Mouse (Mus musculus) CH12.LX (cell line): ENCODE results near the gene Cask. TPM values are rescaled to one million over a fixed set of nuclear protein-coding genes. Genes with fewer than 3 reads are reported as not detected.

Source experiments
- DNase-seq: peaks from one replicate; pipeline ENCODE4 v3.0.0-alpha.2; 2013; ENCODE audit errors: extremely low read depth
- H3K27ac ChIP-seq: 2 replicates; pipeline ENCODE4 v1.5.1; 2012; ENCODE audit warnings: low read depth, mild to moderate bottlenecking, control low read depth, moderate library complexity; ENCODE audit not compliant: insufficient read depth
- H3K27me3 ChIP-seq: replicated peaks from 2 replicates; pipeline ENCODE3; 2012; ENCODE audit warnings: inconsistent platforms
- H3K36me3 ChIP-seq, 2 experiments: replicated peaks in 1 of 2; 2 replicates each; pipeline versions ENCODE3 to v1.6.1; 2012; ENCODE audit warnings: inconsistent platforms in 1 of 2, low read length in 1 of 2, mild to moderate bottlenecking in 1 of 2, mixed read lengths in 1 of 2, moderate library complexity in 1 of 2; ENCODE audit not compliant: control insufficient read depth in 1 of 2, insufficient read depth in 1 of 2
- H3K4me1 ChIP-seq, 2 experiments: 2 replicates each; pipeline ENCODE4 v1.6.1; 2012; ENCODE audit warnings: inconsistent platforms in 1 of 2, moderate library complexity in 1 of 2; ENCODE audit not compliant: insufficient read depth in 2 of 2, control insufficient read depth in 1 of 2
- H3K4me2 ChIP-seq: 2 replicates; pipeline ENCODE4 v1.6.1; 2012; ENCODE audit warnings: low read depth, mild to moderate bottlenecking, control low read depth; ENCODE audit not compliant: poor library complexity, insufficient read depth, severe bottlenecking
- H3K4me3 ChIP-seq, 3 experiments: fragments of 150-350 bp in 1 of 3; sonication (generic) in 1 of 3; replicated peaks in 1 of 3; 2 replicates each; pipeline versions ENCODE3 to v1.5.1; 2011 to 2012; ENCODE audit warnings: low read depth in 2 of 3, low read length in 2 of 3, mild to moderate bottlenecking in 2 of 3, moderate library complexity in 2 of 3, control low read depth in 1 of 3, improper control_type of control experiment in 1 of 3, inconsistent platforms in 1 of 3, mixed read lengths in 1 of 3; ENCODE audit not compliant: poor library complexity in 1 of 3
- H3K79me2 ChIP-seq: replicated peaks from 2 replicates; pipeline ENCODE4 v1.6.1; 2012; ENCODE audit warnings: mild to moderate bottlenecking, moderate library complexity; ENCODE audit not compliant: control insufficient read depth, poor library complexity, insufficient read depth, severe bottlenecking; ENCODE audit errors: extremely low read depth
- H3K9ac ChIP-seq: 2 replicates; pipeline ENCODE4 v1.6.1; 2012; ENCODE audit warnings: low read depth, mild to moderate bottlenecking, control low read depth, moderate library complexity; ENCODE audit not compliant: insufficient read depth
- H3K9me3 ChIP-seq: replicated peaks from 2 replicates; pipeline ENCODE3; 2012; ENCODE audit warnings: low read length, inconsistent platforms, mixed read lengths
- CHD1 ChIP-seq: IDR thresholded peaks from 2 replicates; pipeline ENCODE4 v1.6.1; 2012; ENCODE audit warnings: low read depth, low read length, improper control_type of control experiment, inconsistent platforms
- CHD2 ChIP-seq: IDR thresholded peaks from 2 replicates; pipeline ENCODE4 v1.6.1; 2011; ENCODE audit warnings: low read length, improper control_type of control experiment
- CTCF ChIP-seq, 2 experiments: IDR thresholded peaks in 1 of 2; conservative IDR thresholded peaks in 1 of 2; 2 replicates each; pipeline ENCODE4 v1.5.1; 2011 to 2012; ENCODE audit warnings: low read depth in 2 of 2, low read length in 2 of 2, improper control_type of control experiment in 1 of 2, inconsistent platforms in 1 of 2, mild to moderate bottlenecking in 1 of 2, moderate library complexity in 1 of 2
- E2F4 ChIP-seq: IDR thresholded peaks from 2 replicates; pipeline ENCODE4 v1.6.1; 2011; ENCODE audit warnings: low read depth, low read length, improper control_type of control experiment; ENCODE audit not compliant: insufficient replicate concordance
- ELF1 ChIP-seq: IDR thresholded peaks from 2 replicates; pipeline ENCODE4 v1.6.1; 2014; ENCODE audit warnings: low read depth, mild to moderate bottlenecking, inconsistent platforms, low read length, improper control_type of control experiment
- EP300 ChIP-seq: IDR thresholded peaks from 2 replicates; pipeline ENCODE4 v1.6.1; 2011; ENCODE audit warnings: low read length, improper control_type of control experiment
- ETS1 ChIP-seq: conservative IDR thresholded peaks from 2 replicates; pipeline ENCODE4 v1.6.1; 2012; ENCODE audit warnings: low read depth, mild to moderate bottlenecking, inconsistent platforms, low read length, improper control_type of control experiment, moderate library complexity
- HCFC1 ChIP-seq: IDR thresholded peaks from 2 replicates; pipeline ENCODE4 v1.6.1; 2012; ENCODE audit warnings: low read depth, mild to moderate bottlenecking, inconsistent platforms, low read length, improper control_type of control experiment
- KAT2A ChIP-seq: IDR thresholded peaks from 2 replicates; pipeline ENCODE4 v1.6.1; 2012; ENCODE audit warnings: low read length, improper control_type of control experiment, inconsistent platforms; ENCODE audit not compliant: insufficient replicate concordance
- MAFK ChIP-seq: IDR thresholded peaks from 2 replicates; pipeline ENCODE4 v1.6.1; 2011; ENCODE audit warnings: low read length, improper control_type of control experiment; ENCODE audit not compliant: insufficient replicate concordance
- MAX ChIP-seq: IDR thresholded peaks from 2 replicates; pipeline ENCODE4 v1.6.1; 2011; ENCODE audit warnings: low read length, improper control_type of control experiment
- MEF2A ChIP-seq: IDR thresholded peaks from 2 replicates; pipeline ENCODE4 v1.6.1; 2014; ENCODE audit warnings: low read depth, mild to moderate bottlenecking, inconsistent platforms, low read length, improper control_type of control experiment, borderline replicate concordance
- MXI1 ChIP-seq: IDR thresholded peaks from 2 replicates; pipeline ENCODE4 v1.6.1; 2011; ENCODE audit warnings: mild to moderate bottlenecking, low read depth, low read length, improper control_type of control experiment
- MYC ChIP-seq: IDR thresholded peaks from 2 replicates; pipeline ENCODE4 v1.6.1; 2011; ENCODE audit warnings: low read depth, mild to moderate bottlenecking, improper control_type of control experiment, low read length
- NELFE ChIP-seq: IDR thresholded peaks from 2 replicates; pipeline ENCODE4 v1.6.1; 2011; ENCODE audit warnings: low read depth, low read length, improper control_type of control experiment
- NRF1 ChIP-seq: IDR thresholded peaks from 2 replicates; pipeline ENCODE4 v1.6.1; 2014; ENCODE audit warnings: low read depth, mild to moderate bottlenecking, inconsistent platforms, low read length, improper control_type of control experiment, moderate library complexity
- PAX5 ChIP-seq: IDR thresholded peaks from 2 replicates; pipeline ENCODE4 v1.6.1; 2012; ENCODE audit warnings: low read length, inconsistent platforms, mixed read lengths
- POLR2AphosphoS2 ChIP-seq: IDR thresholded peaks from 2 replicates; pipeline ENCODE4 v1.6.1; 2011; ENCODE audit warnings: low read depth, low read length, improper control_type of control experiment
- RAD21 ChIP-seq: IDR thresholded peaks from 2 replicates; pipeline ENCODE4 v1.6.1; 2011; ENCODE audit warnings: low read depth, mild to moderate bottlenecking, low read length, improper control_type of control experiment, moderate library complexity
- SIN3A ChIP-seq: IDR thresholded peaks from 2 replicates; pipeline ENCODE4 v1.6.1; 2012; ENCODE audit warnings: low read length, improper control_type of control experiment, inconsistent platforms
- UBTF ChIP-seq: IDR thresholded peaks from 2 replicates; pipeline ENCODE4 v1.6.1; 2012; ENCODE audit warnings: low read depth, mild to moderate bottlenecking, inconsistent platforms, low read length, improper control_type of control experiment, moderate library complexity
- USF1 ChIP-seq: IDR thresholded peaks from 2 replicates; pipeline ENCODE4 v1.6.1; 2014; ENCODE audit warnings: low read depth, mild to moderate bottlenecking, inconsistent platforms, low read length, improper control_type of control experiment
- USF2 ChIP-seq: conservative IDR thresholded peaks from 2 replicates; pipeline ENCODE4 v1.6.1; 2011; ENCODE audit warnings: low read depth, low read length, improper control_type of control experiment
- ZC3H11A ChIP-seq: IDR thresholded peaks from 2 replicates; pipeline ENCODE4 v1.6.1; 2012; ENCODE audit warnings: low read depth, mild to moderate bottlenecking, inconsistent platforms, low read length, improper control_type of control experiment
- ZMIZ1 ChIP-seq: IDR thresholded peaks from 2 replicates; pipeline ENCODE4 v1.6.1; 2012; ENCODE audit warnings: low read depth, mild to moderate bottlenecking, inconsistent platforms, low read length, improper control_type of control experiment
- dilution Hi-C: fragments of 300-500 bp; cut with MboI; formaldehyde crosslinking; loops from 2 replicates; pipeline ENCODE4 v1.14.3; 2020; ENCODE audit warnings: low sequenced_read_pairs; ENCODE audit not compliant: extremely low pct_unique_long_range_greater_than_20kb, extremely low pct_ligation_motif_present
- in situ Hi-C: fragments of 300-500 bp; cut with MboI; formaldehyde crosslinking; loops from 3 replicates; pipeline ENCODE4 v1.14.3; 2019; ENCODE audit warnings: low sequenced_read_pairs, low pct_ligation_motif_present, low pct_unique_long_range_greater_than_20kb, mixed read lengths
- polyA plus RNA-seq: library from polyadenylated mRNA; unstranded; fragments of >175 nt; gene quantifications from 2 replicates; pipeline ENCODE4 v1.2.1, GENCODE M21; 2012; ENCODE audit warnings: low read depth; ENCODE audit not compliant: insufficient read length
- total RNA-seq, 2 experiments: library from RNA; depleted of rRNA; stranded (reverse); fragments of 300-350 nt in 1 of 2; fragments of >200 nt in 1 of 2; gene quantifications; 2 replicates each; pipeline ENCODE4 v1.2.3; 2012 to 2014

Cask gene
- total and polyA plus RNA-seq, 3 experiments, result 0.40 to 5.0 (median 0.49) TPM

DNA sequence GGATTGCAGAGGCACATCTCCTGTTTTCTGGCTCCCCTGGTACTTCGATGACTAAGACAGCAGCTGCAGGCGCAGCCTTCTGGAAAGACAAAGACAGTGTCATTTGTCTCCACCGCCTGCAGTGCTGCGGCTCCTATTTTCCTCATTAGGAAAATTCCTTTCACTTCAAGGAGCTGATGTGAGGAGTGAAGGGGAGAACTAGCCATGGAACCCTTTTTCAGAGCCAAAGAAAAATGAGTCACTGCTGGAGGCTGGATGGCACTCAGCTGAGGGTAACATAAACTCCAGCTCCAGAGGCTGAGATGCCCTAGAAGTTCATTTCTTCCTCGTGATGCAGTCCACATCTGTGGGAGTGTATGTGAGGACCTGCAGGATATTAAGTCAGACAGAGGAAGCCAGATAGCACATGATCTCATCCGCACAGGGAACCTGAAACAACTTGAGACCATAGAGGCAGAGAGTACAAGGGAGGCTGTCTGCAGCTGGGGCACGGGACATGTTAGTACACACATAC, 348.2 kb downstream of the Cask start:
- Histone ChIP-seq H3K27me3 (no peaks in the 10 kb centered on the region), H3K9ac (no peak overlapping the region), H3K4me3 (no peak overlapping the region), H3K4me1 (peaks cover 2 to 13% of the 10 kb centered on the region in 2 experiments; a peak in 2 of 4 replicates), H3K79me2 (no peaks in the 10 kb centered on the region), H3K27ac (no peak overlapping the region), H3K4me2 (no peak overlapping the region), H3K9me3 (no peaks in the 10 kb centered on the region), H3K36me3 (no peaks in the 10 kb centered on the region)
- no peak for DNase-seq
- dilution Hi-C loops, result no loop called here
- TF ChIP-seq NELFE (no peak), SIN3A (no peak), CHD2 (no peak), MAFK (no peak), USF2 (no peak), E2F4 (no peak), EP300 (no peak), USF1 (no peak), ELF1 (no peak), ZMIZ1 (no peak), HCFC1 (no peak), PAX5 (no peak), KAT2A (no peak)
- in situ Hi-C loops, result no loop called here

GRCm38 (mm10) chrX:13500284-13500683, 350.9 kb downstream of the Cask start:
- no peaks in the 10 kb centered on the region for H3K36me3 ChIP-seq
- in situ Hi-C loops (no loop called here), dilution Hi-C loops (no loop called here)
- no peak overlapping the region for H3K4me2 ChIP-seq
- H3K9ac ChIP-seq, result no peak overlapping the region
- H3K4me1 ChIP-seq, result peaks cover 2 to 13% of the 10 kb centered on the region in 2 experiments; a peak in 2 of 4 replicates
- no peaks in the 10 kb centered on the region for H3K79me2 ChIP-seq
- H3K4me3 ChIP-seq, result no peak overlapping the region
- H3K9me3 ChIP-seq, result no peaks in the 10 kb centered on the region
- no peak overlapping the region for H3K27ac ChIP-seq
- DNase-seq, result no peak
- no peak for TF ChIP-seq MXI1
- TF ChIP-seq MAX, result no peak
- TF ChIP-seq CHD2, result no peak
- TF ChIP-seq ETS1, result no peak
- no peak for TF ChIP-seq MYC
- TF ChIP-seq CTCF (conservative IDR thresholded peaks at IDR 0.05 in 1 of 2, IDR thresholded peaks at IDR 0.05 in 1 of 2; ENCODE audit: low read depth in 2 of 2, low read length in 2 of 2), result no peak
- TF ChIP-seq NRF1, result no peak
- TF ChIP-seq MEF2A, result no peak
- no peak for TF ChIP-seq CHD1
- TF ChIP-seq USF2, result no peak
- TF ChIP-seq POLR2AphosphoS2, result no peak
- TF ChIP-seq PAX5, result no peak
- TF ChIP-seq UBTF, result no peak
- no peak for TF ChIP-seq RAD21
- no peak for TF ChIP-seq ZC3H11A
- no peak for TF ChIP-seq EP300
- TF ChIP-seq ELF1, result no peak
- TF ChIP-seq NELFE, result no peak
- no peak for TF ChIP-seq SIN3A
- no peak for TF ChIP-seq MAFK
- H3K27me3 ChIP-seq, result no peaks in the 10 kb centered on the region
